8 mouse cellular contexts compared by ENCODE assay signal in the genomic region with DNA sequence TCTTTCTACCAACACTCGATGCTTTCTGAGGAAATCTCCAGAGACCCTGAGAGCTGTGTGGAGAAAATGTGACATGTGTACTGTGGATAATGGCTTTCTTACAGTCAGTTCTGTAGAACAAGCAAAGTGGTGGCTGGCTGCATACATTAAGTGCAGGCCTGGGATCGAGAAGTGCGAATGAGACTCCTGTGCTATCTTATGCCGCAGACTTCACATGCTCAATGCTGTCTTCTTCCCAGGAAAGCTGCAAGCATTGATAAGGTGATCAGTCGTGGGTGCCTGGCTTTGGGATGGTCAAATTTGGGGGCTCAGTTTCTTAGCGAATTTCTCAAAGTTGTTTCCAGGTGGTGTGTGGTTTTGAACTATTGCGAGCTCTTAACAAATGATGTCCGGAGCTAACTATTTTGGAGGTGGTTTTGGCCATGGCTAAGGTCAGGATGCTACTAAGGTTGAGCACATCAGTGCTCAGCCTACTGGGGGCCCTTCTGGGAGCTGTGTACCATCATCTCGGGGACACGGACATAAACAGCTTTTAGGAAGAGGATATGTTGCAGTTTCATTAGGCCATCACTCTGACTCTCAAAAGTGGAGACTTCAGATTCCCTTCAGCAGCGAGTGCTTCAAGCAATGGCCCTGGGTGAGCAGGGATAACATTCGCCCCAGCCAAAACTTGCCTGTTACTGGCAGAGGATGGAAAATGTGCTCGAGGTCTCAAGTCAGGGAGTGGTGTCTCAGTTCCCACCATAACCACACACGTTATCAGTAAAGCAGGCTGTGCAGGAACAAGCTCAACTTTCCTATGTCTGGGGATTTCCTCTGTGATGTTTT.
DNase-seq lines count a peak whose midpoint lies in the region; ATAC-seq lines count a peak whose summit lies in the region.
"Had no signal": no experiment of that assay in that cellular context is flagged by ENCODE, and none has a peak within 500 bp of the region (broad histone marks: within the 10 kb centered on the region; RNA-seq: fewer than 3 reads in every experiment).

No protein-coding gene starts in this region.

- H3K9ac ChIP-seq in midbrain, embryonic 16.5 days (ENCODE audit: low read depth, low read length), result no peak overlapping the region
- no peak overlapping the region for H3K9ac ChIP-seq in midbrain, embryonic 13.5 days (replicated peaks)

- H3K36me3 ChIP-seq in midbrain, embryonic 16.5 days (ENCODE audit: control insufficient read depth, insufficient read depth, low read length), result no peaks in the 10 kb centered on the region
- no peaks in the 10 kb centered on the region for H3K36me3 ChIP-seq in midbrain, embryonic 13.5 days

- 61% methylated on average over 14 of the region's 14 CpGs for WGBS in midbrain, embryonic 16.5 days
- WGBS in midbrain, embryonic 13.5 days, result 67% methylated on average over 14 of the region's 14 CpGs

- no peaks in the 10 kb centered on the region for H3K27me3 ChIP-seq in midbrain, embryonic 16.5 days (ENCODE audit: control insufficient read depth, insufficient read depth, low read depth, low read length)
- no peaks in the 10 kb centered on the region for H3K27me3 ChIP-seq in midbrain, embryonic 13.5 days

- H3K9me3 ChIP-seq in midbrain, embryonic 16.5 days (replicated peaks; ENCODE audit: control insufficient read depth, low read length, poor library complexity, severe bottlenecking), result no peaks in the 10 kb centered on the region
- no peaks in the 10 kb centered on the region for H3K9me3 ChIP-seq in midbrain, embryonic 13.5 days

- 0 out of 2 replicates have a peak, but pooled peaks have one; percentile 45 for ATAC-seq in midbrain, embryonic 16.5 days
- no peak for ATAC-seq in midbrain, embryonic 13.5 days
- ATAC-seq in common myeloid progenitor, adult 5-6 weeks (replicated peaks; ENCODE audit: low read depth, poor library complexity, severe bottlenecking), result peak; percentile 97
- peak; percentile 92 to 94 for ATAC-seq in hematopoietic stem cell, adult 5-6 weeks (replicated peaks in 1 of 2; ENCODE audit: insufficient read depth in 1 of 2, low FRiP score in 2 of 2, low TSS enrichment in 1 of 2, low read depth in 1 of 2, poor library complexity in 2 of 2, severe bottlenecking in 2 of 2)

- no peak overlapping the region for H3K4me2 ChIP-seq in midbrain, embryonic 16.5 days (ENCODE audit: low read length)
- H3K4me2 ChIP-seq in midbrain, embryonic 13.5 days (replicated peaks), result no peak overlapping the region

- H3K4me3 ChIP-seq in midbrain, embryonic 16.5 days (ENCODE audit: low read depth, low read length), result no peak overlapping the region
- H3K4me3 ChIP-seq in midbrain, embryonic 13.5 days (replicated peaks), result no peak overlapping the region

- H3K4me1 ChIP-seq in midbrain, embryonic 16.5 days (ENCODE audit: control insufficient read depth, insufficient read depth, low read length), result no peaks in the 10 kb centered on the region
- peaks cover 9% of the 10 kb centered on the region for H3K4me1 ChIP-seq in midbrain, embryonic 13.5 days (replicated peaks)

- DNase-seq in spleen, postnatal 10 days (ENCODE audit: low spot score in 2 of 2), result peak; percentile 69
- no peak for DNase-seq in embryo, embryonic 9.5 days (ENCODE audit: extremely low spot score)
- no peak for DNase-seq in adrenal gland, adult 8-10 months
- DNase-seq: thymus, adult 18-20 months had no signal

- H3K27ac ChIP-seq in midbrain, embryonic 16.5 days (ENCODE audit: low read length), result 0 out of 2 replicates have a peak overlapping the region, but pooled peaks have one; percentile 10
- H3K27ac ChIP-seq in midbrain, embryonic 13.5 days, result no peak overlapping the region

Comparison
In these comparisons a context has a peak if more than half of its experiments do, and no peak if none do; other contexts are left out.
1. DNase-seq: peak in spleen, postnatal 10 days (2 of 2); none in embryo, embryonic 9.5 days (single experiment) and adrenal gland, adult 8-10 months (single experiment).